Mouse (Mus musculus) CD4-positive, CD25-positive, alpha-beta regulatory T cell, adult 2 months (primary cell): Measurements from ENCODE around the gene As3mt.
"Not testable (repeated sequence)": the region's sequence is repeated elsewhere in the genome, so short reads cannot be mapped to it uniquely, and the experiment has no call there.

Experiments used
- DNase-seq: peaks from one replicate; pipeline ENCODE4 v3.0.0-alpha.2; 2012; ENCODE audit warnings: low read depth, low spot score

As3mt gene

GRCm38 (mm10) chr19:46779130-46779529 lies 71.9 kb downstream of the As3mt start:
- not testable (repeated sequence) for DNase-seq

DNA sequence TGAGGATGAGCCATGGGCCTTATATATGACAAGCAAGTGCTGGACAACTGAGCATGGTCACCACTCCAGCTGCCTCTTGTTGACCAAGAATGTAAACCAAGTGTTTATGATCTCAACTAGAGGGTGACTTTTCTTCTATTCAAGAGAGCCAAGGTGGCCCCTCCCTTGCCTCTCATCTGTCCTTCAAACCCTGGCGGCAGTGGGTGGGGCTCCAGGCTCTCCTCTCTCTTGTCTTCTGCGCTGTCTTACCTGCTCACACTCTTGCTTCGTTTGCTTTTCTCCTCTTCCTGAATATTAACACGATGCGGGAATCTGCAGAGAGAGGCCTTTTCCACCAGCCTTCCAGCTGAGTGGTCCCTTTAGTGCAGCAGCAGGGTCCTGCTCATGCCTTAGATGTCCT lies 76.8 kb downstream of the As3mt start:
- DNase-seq: no peak

GRCm38 (mm10) chr19:46784502-46784901 lies 77.2 kb downstream of the As3mt start:
- no peak for DNase-seq

DNA sequence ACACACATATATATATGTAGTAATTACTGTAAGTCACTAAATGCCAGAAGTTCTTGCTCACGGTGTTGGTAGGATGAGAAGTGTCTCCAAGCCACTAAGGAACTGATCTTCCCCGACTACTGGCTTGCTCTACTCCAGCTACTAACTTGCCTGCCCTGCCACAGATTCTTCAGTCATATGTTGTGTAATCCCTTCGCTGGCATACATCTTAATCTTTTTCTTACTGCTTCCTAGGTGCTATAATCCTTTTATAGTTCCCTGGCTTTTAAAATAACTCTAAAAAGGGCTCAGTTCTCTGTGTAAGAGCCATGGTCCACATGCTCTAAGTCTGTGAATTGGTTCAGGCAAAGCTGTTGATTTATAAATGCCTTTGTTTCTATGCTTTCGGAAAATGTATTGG lies 78.4 kb downstream of the As3mt start:
- DNase-seq: no peak

DNA sequence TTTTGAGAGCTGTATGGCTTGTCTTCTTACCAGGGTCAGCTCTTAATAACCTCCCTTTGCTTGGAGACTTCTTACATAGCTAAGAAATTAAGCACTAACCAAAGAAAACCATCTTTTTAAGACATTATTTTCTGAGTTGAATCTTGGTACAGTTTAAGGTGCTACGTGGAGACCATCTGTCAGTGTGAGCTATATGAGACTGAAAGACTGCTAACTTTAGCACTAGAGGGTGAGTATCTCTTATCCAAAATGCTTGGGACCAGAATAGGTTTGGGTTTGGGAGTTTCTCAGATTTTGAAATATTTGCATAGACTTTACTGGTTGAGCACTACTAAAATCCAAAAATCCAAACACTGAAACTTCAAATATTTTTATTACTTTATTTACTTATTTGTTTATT lies 82.5 kb downstream of the As3mt start:
- no peak for DNase-seq
